Mouse (Mus musculus) thymus, postnatal 10 days (tissue): ENCODE data around the gene Fanca.
"Not testable (repeated sequence)": the region's sequence is repeated elsewhere in the genome, so short reads cannot be mapped to it uniquely, and the experiment has no call there.

ENCODE experiments used
- DNase-seq, 2 experiments: peaks; one replicate each; pipeline ENCODE4 v3.0.0; 2021; ENCODE audit warnings: low spot score in 2 of 2

Gene Fanca

DNA sequence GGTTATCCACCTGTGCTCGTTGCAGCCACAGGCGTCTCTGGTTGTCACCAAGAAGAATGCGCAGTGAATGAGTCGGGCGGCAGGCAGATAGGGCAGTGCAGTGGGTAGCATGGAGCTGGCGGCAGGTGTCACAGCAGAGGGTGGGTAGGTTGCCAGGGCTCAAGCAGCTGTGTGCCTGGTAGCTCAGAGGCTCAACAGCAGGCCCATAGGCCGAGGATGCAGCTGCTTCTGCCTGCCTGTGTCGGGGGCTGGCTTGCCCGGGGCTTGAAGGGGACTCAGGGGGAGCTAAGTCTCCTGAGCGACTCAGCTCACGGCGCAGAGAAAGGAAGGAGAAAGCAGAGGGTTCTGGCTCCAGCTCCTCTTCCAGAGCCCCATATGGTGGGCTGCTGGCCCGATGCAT is 85.1 kb downstream of the Fanca start:
- no peak for DNase-seq

DNA sequence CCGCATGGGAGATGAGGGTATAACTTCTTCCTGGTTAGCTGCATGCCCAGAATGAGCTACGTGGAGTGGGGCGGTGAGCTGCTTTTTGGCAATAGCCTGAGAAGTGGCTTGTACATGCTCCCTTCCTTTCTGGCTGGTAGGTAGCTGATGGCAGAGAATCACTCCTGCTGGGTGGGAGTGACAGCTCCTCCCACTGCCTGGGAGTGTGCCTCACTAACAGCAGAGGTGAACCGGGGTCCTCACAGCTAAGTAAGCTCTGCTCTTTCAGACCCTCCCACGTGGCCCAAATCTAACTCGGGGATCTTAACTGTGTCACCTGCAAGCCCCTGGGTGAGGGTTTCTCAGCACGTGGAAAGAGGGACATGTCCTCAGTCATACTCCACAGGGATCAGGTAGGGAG is 85.8 kb downstream of the Fanca start:
- no peak for DNase-seq

DNA sequence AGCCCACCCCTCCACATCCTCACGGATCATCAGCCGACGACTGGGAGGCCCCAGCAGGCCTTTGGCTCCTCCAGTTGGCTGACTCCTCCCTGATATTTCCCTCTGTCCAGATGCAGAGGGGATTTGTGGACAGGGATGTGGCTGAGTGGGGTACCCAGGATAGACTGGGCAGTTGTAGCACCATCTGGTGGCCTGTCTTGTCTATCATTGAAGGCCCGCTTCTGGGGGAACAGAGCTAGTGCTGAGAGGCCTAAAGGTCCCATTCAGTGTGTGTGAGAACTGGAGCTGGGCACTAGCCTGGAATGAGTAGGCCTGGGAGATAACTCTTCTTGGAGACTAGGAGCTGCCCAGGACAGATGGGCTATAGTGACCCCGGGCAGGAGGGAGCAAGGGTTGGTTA is 86.6 kb downstream of the Fanca start:
- DNase-seq: no peak

DNA sequence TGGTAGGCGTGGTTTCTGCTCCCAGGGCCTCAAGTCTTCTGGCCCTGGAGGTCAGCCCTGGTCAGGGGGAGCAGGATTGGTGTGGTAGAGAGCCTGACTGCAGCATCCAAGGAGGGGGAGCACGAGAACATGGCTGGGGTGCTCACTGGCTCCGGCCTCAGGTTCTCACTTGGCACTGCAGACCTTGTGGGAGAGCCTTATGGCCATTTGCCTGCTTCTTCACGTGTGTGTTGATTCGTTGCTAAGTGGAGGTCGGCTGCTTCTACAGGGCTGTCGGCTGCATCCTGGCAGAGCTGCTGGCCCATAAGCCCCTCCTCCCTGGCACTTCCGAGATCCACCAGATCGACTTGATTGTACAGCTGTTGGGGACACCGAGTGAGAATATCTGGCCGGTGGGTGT is 88.0 kb downstream of the Fanca start:
- not testable (repeated sequence) for DNase-seq

DNA sequence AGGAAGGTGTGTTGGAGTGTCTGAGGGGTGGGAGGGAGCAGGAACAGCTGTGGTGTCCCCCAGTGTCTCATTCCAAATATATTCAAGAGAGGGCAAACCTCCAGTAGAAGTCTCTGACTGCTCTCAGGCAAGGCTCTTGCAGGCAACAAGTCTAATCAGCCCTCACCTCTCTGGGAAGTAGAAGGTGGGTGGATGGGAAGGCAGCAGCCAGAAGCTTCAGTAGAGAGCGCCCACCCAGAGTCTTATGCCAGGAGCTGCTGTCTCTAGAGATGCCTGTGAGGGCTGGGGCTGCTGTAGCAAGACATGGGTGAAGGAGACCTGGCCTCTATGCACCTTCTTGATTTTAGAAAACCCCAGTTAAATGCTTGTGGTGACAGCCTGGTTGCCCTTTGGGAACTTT is 90.0 kb downstream of the Fanca start:
- DNase-seq: no peak

DNA sequence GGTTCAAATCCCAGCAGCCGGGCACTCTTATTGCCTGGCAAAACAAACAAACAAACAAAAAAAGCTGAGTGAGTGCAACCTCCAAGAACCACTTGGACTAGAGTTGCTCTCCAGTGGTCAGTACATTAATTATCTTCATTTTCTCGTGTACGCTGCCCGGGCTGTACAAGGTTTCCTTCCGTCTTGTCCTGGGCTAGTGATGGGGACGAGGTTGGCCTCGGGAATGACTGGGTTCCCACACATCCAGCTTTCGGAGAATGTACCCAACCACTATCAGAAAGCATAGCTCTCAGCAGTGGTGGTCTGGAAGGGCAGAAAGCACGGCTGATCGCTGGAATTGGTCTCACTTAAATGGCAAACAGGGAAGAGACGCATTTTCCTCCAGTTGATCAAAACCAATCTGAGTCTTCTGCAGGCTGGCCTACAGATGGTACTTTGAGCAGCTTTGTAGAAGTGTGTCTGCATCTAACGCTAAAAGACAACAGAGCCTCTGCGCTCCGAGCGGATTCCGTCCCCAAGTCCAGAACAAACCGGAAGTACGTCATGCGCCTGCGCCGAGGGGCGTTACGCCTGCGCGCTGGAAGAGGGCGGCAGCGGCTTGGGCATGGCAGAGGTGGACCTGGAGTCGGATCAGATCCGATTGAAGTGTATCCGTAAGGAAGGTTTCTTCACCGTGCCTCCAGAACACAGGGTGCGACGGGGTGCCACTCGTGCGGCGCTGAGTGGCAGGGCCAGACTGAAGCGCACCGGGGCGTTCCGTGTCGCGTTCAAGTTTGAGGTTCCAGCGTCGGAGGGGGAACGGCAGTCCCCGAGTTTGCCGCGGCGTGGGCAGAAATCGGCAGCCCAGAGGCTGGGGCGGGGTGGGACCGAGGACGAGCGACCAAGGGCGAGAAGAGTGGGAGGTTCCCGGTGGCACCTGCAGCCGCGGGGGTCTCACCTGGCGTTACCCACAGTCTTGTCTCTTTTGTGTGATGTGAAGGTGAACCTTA is 93.8 kb downstream of the Fanca start, which contains the start of gene Cdk10:
Cdk10 (plus strand) TSS at position 565 of the 989 bp plus-strand sequence.
- DNase-seq: peak; percentile 77 to 87

GRCm38 (mm10) chr8:123220917-123221316 is 97.5 kb downstream of the Fanca start:
- DNase-seq: no peak
